Mouse (Mus musculus) cortical plate, adult 2 months (tissue): Measurements from ENCODE around the gene Olfr38.

Experiments
- CTCF ChIP-seq: fragments of 200-500 bp; IDR thresholded peaks from 2 replicates; pipeline ENCODE4 v1.5.1; 2011; ENCODE audit warnings: mild to moderate bottlenecking, control low read depth, low read length; ENCODE audit not compliant: insufficient read depth; ENCODE audit errors: extremely low read depth
- POLR2A ChIP-seq: fragments of 200-500 bp; IDR thresholded peaks from 2 replicates; pipeline ENCODE4 v1.6.1; 2011; ENCODE audit warnings: mild to moderate bottlenecking, low read length, control low read depth; ENCODE audit not compliant: insufficient read depth; ENCODE audit errors: extremely low read depth

GRCm38 (mm10) chr6:42784793-42785192 lies 28.6 kb downstream of the Olfr38 start, which contains the start of gene Olfr452:
- TF ChIP-seq POLR2A (no peak), CTCF (no peak)
